Mouse (Mus musculus) neural tube, embryonic 11.5 days (tissue): ENCODE results near the gene Hpcal1. TPM values are rescaled to one million over a fixed set of nuclear protein-coding genes. Genes with fewer than 3 reads are reported as not detected.

Experiments used
- ATAC-seq: fragments of 200-750 bp; cut with Nextera tagmentation; 2 replicates; pipeline ENCODE4 v1.8.0; 2017; ENCODE audit warnings: moderate number of reproducible peaks, mild to moderate bottlenecking, moderate TSS enrichment, moderate library complexity; ENCODE audit not compliant: insufficient read depth, low FRiP score, low TSS enrichment
- DNase-seq: peaks from one replicate; pipeline ENCODE4 v3.0.0-alpha.2; 2015; ENCODE audit warnings: low spot score
- H3K27ac ChIP-seq: fragments of 300-500 bp; sonication (generic); 2 replicates; pipeline ENCODE4 v1.5.1; 2014; ENCODE audit warnings: low read depth, mild to moderate bottlenecking, low read length
- H3K27me3 ChIP-seq: fragments of 300-500 bp; sonication (generic); 2 replicates; pipeline ENCODE4 v1.6.1; 2014; ENCODE audit warnings: mild to moderate bottlenecking, low read length, mixed read lengths; ENCODE audit not compliant: control insufficient read depth, insufficient read depth
- H3K36me3 ChIP-seq: fragments of 300-500 bp; sonication (generic); 2 replicates; pipeline ENCODE4 v1.6.1; 2014; ENCODE audit warnings: mild to moderate bottlenecking, low read length, moderate library complexity, mixed read lengths; ENCODE audit not compliant: control insufficient read depth, insufficient read depth
- H3K4me1 ChIP-seq: fragments of 300-500 bp; sonication (generic); 2 replicates; pipeline ENCODE4 v1.6.1; 2014; ENCODE audit warnings: low read length, mixed read lengths; ENCODE audit not compliant: control insufficient read depth, insufficient read depth
- H3K4me2 ChIP-seq: fragments of 300-500 bp; sonication (generic); 2 replicates; pipeline ENCODE4 v1.6.1; 2014; ENCODE audit warnings: low read depth, mild to moderate bottlenecking, moderate library complexity
- H3K4me3 ChIP-seq: fragments of 300-500 bp; sonication (generic); 2 replicates; pipeline ENCODE4 v1.5.1; 2014; ENCODE audit warnings: low read depth, low read length
- H3K9ac ChIP-seq: fragments of 300-500 bp; sonication (generic); 2 replicates; pipeline ENCODE4 v1.6.1; 2014; ENCODE audit warnings: mild to moderate bottlenecking, low read length
- H3K9me3 ChIP-seq: fragments of 300-500 bp; sonication (generic); 2 replicates; pipeline ENCODE4 v1.6.1; 2016; ENCODE audit warnings: low read length; ENCODE audit not compliant: control insufficient read depth
- WGBS: fragments of 180-500 bp; shearing (Covaris S2); extraction: QIAGEN DNeasy Blood & Tissue Kit; methylation state at CpG from one replicate; pipeline ENCODE4 v1.1.7; 2014; 5-methylcytosine and 5-hydroxymethylcytosine counted together
- polyA plus RNA-seq: library from polyadenylated mRNA; unstranded; fragments of >200 nt; fragmentation: Nextera tagmentation; extraction: Ambion mirVana; gene quantifications from 2 replicates; pipeline ENCODE4 v1.2.1, GENCODE M21; 2014

The Hpcal1 gene
- polyA plus RNA-seq, 1 experiment from 2014 or later, result 42.3 TPM

DNA sequence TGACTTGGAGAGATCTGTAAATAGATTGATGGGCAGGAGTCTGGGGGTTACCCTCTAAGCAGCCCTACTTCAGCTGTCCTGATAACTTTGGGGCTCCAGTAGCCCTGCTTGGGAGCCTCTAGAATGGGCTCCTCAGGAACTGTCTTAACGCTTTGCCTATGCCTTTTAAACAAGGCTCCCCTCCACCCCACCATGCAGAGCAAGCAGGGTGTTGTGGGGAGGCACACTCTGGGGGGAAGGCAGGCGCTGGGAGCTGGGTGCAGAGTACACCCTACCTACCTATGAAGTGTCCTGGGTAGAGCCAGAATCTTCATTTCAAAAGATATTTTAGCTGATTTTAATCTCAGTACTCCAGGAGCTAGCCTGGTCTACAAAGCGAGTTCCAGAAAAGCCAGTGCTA lies 47.2 kb downstream of the Hpcal1 start:
- Histone ChIP-seq H3K9me3 (no peaks in the 10 kb centered on the region), H3K4me1 (no peaks in the 10 kb centered on the region), H3K27me3 (no peaks in the 10 kb centered on the region), H3K4me3 (no peak overlapping the region), H3K27ac (no peak overlapping the region), H3K4me2 (no peak overlapping the region), H3K9ac (no peak overlapping the region), H3K36me3 (no peaks in the 10 kb centered on the region)
- ATAC-seq (no peak), DNase-seq (no peak)
- WGBS, result 89% methylated on average over 3 of the region's 3 CpGs

DNA sequence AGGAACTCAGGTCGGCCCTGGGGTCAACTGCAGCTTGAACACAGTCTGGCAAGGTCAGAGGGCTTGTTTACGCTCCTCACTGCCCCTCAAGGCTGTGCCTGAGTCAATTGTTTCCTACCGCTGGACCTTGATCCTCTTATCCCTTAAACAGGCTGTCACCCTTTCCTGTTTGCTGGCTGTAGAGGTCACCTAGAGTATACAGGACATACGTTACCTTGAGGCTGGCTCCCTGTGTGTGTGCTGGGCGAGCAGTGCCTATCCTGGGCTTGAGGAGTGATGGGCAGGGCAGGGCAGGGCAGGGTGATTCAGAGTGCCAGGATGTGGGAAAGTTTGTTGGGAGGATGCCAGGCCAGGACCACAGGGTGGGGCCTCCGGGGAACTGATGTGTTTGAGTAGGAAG lies 47.8 kb downstream of the Hpcal1 start:
- no peak for ATAC-seq
- Histone ChIP-seq H3K4me2 (no peak overlapping the region), H3K4me3 (no peak overlapping the region), H3K27ac (no peak overlapping the region), H3K4me1 (no peaks in the 10 kb centered on the region), H3K36me3 (no peaks in the 10 kb centered on the region), H3K27me3 (no peaks in the 10 kb centered on the region), H3K9me3 (no peaks in the 10 kb centered on the region), H3K9ac (no peak overlapping the region)
- no peak for DNase-seq
- WGBS, result 38% methylated on average over 6 of the region's 6 CpGs

DNA sequence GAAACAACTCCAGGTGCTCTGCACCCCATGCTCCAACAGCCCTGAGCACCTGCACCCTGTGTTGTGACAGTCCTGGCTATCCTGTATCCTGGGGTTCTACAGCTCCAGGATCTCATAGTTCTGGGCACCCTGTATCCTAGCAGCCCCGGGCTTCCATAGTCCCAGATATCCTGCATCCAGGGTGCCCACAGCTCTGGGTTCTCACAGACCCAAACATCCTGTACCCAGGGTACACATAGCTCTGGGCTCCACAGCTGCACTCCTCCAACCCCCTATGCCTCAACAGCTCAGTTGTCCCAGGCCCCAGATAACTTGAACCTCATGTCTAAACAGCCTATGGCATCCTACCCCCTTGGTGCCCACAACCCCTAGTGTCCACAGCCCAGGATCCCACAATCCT lies 49.6 kb downstream of the Hpcal1 start:
- DNase-seq (no peak), ATAC-seq (no peak)
- no peaks in the 10 kb centered on the region for H3K4me1 ChIP-seq
- H3K27me3 ChIP-seq, result no peaks in the 10 kb centered on the region
- WGBS, result 86% methylated on average over 1 of the region's 1 CpGs
- H3K36me3 ChIP-seq, result no peaks in the 10 kb centered on the region
- no peaks in the 10 kb centered on the region for H3K9me3 ChIP-seq
- no peak overlapping the region for H3K4me3 ChIP-seq
- no peak overlapping the region for H3K27ac ChIP-seq
- H3K9ac ChIP-seq, result no peak overlapping the region
- H3K4me2 ChIP-seq, result no peak overlapping the region

DNA sequence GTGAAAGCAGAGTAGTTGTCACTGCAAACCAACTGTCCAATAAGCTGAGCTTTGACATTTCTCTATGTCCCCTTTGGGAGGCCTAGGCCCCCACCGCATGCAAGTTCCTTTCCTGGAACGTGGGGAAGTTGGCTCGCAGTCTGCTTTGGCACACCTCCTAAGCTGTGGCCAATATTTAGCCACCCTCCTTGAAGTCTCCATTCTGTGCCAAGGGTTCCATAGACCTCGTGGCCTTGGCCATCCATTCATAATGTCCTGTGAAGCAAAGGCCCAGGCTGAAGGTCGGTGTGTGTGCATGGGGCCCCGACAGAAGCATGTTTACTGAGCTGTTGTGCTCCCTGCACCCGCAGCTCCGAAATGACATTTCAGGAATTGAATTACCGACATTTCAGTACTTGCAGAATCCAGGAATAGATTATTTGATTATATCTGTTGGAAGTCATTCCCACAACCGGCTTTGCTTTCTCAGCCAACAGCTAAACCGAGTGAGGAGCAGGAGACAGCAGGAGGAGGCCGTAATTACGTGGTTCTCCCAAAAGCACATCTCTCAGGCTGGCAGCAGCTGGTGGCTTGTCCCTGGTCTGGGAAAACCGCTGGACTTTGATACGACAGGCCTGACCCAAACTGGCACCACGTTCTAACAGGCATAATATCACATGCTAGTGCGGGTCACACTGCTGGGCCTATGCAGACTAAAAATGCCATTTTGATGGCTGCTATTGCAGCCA lies 51.1 kb downstream of the Hpcal1 start:
- Histone ChIP-seq H3K4me1 (peaks cover 5% of the 10 kb centered on the region; the same call in 1 of the 2 replicates), H3K27ac (no peak overlapping the region), H3K4me2 (no peak overlapping the region)

DNA sequence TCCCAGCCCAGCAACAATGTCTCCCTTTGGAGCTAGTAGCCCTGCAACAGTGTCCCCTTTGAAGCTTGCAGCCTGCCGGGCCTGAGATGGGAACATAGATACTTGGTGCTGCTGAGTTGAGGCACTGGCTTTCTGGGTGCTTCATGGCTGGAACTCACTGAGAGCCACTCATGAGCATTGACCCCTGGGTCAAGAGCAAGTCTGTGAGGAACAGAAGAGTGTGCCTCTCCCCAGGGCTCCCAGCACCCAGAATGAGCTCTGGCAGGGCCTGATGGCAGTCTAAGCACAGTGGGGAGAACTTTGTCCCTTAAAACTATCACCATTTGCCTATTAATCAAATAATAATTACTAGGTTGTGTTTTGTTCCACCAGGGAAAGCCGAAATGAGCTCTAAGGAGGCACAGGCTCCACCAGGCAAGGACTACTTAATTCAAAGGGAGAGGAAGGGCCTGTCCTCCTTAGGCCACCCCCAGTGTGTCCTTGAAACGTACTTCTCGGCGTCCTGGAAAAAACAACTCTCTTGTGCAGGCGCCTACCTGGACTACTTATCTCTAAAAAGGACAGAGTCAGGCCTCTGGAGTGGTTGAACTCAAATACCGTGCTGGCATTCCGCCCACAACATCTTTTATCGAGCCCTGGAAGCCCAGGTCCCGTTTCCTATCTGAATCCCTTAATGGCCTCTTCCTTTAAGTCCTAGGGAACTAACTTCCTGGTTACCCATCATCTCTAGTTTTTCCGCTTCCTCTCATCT lies 52.1 kb downstream of the Hpcal1 start:
- Histone ChIP-seq H3K27ac (no peak overlapping the region), H3K36me3 (no peaks in the 10 kb centered on the region), H3K9me3 (no peaks in the 10 kb centered on the region), H3K4me3 (no peak overlapping the region), H3K9ac (no peak overlapping the region), H3K4me1 (peaks cover 12% of the 10 kb centered on the region; the same call in 1 of the 2 replicates), H3K27me3 (no peaks in the 10 kb centered on the region), H3K4me2 (no peak overlapping the region)
- DNase-seq, result no peak
- ATAC-seq, result no peak
- WGBS, result 86% methylated on average over 11 of the region's 11 CpGs

More for the DNA sequence above, 51.1 kb downstream of the Hpcal1 start:
- no peaks in the 10 kb centered on the region for H3K27me3 ChIP-seq
- no peaks in the 10 kb centered on the region for H3K9me3 ChIP-seq
- no peaks in the 10 kb centered on the region for H3K36me3 ChIP-seq
- H3K9ac ChIP-seq, result no peak overlapping the region
- DNase-seq, result no peak
- H3K4me3 ChIP-seq, result no peak overlapping the region
- no peak for ATAC-seq
- 83% methylated on average over 17 of the region's 17 CpGs for WGBS

DNA sequence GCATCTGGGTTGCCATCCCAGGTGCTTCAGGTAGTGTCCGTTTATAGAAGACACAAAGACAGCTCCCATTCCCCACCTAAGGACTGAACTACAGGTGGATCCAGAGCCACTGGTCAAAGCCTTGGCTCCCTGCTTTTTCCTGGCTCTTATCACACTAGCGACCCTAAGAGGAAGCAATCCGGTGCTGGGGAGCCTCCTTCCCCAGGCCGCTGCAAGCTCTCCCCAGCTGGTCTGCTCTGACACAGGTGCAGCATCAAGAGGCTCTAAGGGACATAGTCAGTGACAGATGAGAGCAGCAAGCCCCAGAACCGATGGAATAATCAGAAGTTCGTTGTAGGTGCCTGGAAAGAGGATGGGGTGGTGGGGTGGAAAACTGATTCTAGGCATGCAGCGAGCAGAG lies 54.8 kb downstream of the Hpcal1 start:
- ATAC-seq (no peak), DNase-seq (no peak)
- no peak overlapping the region for H3K4me3 ChIP-seq
- no peaks in the 10 kb centered on the region for H3K27me3 ChIP-seq
- no peak overlapping the region for H3K4me2 ChIP-seq
- H3K9me3 ChIP-seq, result no peaks in the 10 kb centered on the region
- H3K4me1 ChIP-seq, result peaks cover 14% of the 10 kb centered on the region; the same call in 1 of the 2 replicates
- whole genome bisulfite sequencing, result 80% methylated on average over 7 of the region's 7 CpGs
- H3K9ac ChIP-seq, result no peak overlapping the region
- no peak overlapping the region for H3K27ac ChIP-seq
- no peaks in the 10 kb centered on the region for H3K36me3 ChIP-seq

DNA sequence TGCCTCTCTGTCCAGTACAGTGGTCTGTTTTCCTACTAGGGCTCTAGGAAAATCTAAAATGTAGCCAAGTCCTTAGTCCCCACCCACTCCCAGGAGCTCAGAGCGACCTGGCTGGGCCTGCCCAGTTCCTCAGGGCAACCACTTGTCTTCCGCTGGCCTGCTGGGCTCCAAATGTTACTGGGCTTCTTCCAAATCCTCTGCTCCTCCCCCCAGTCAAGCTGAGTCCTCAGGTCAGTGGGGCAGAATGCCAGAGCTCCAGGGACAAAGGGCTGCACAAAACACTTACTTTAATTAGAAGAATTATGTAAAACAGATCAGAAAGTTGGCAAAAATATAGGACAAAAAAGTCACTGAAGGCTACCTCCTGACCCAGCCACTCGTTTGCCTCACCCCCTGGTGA lies 56.1 kb downstream of the Hpcal1 start:
- Histone ChIP-seq H3K27me3 (no peaks in the 10 kb centered on the region), H3K4me3 (no peak overlapping the region), H3K4me2 (no peak overlapping the region), H3K9me3 (no peaks in the 10 kb centered on the region), H3K4me1 (peaks cover 14% of the 10 kb centered on the region; the same call in 1 of the 2 replicates), H3K27ac (no peak overlapping the region), H3K9ac (no peak overlapping the region), H3K36me3 (no peaks in the 10 kb centered on the region)
- 7% methylated on average over 3 of the region's 3 CpGs for WGBS
- ATAC-seq, result no peak
- DNase-seq, result no peak

DNA sequence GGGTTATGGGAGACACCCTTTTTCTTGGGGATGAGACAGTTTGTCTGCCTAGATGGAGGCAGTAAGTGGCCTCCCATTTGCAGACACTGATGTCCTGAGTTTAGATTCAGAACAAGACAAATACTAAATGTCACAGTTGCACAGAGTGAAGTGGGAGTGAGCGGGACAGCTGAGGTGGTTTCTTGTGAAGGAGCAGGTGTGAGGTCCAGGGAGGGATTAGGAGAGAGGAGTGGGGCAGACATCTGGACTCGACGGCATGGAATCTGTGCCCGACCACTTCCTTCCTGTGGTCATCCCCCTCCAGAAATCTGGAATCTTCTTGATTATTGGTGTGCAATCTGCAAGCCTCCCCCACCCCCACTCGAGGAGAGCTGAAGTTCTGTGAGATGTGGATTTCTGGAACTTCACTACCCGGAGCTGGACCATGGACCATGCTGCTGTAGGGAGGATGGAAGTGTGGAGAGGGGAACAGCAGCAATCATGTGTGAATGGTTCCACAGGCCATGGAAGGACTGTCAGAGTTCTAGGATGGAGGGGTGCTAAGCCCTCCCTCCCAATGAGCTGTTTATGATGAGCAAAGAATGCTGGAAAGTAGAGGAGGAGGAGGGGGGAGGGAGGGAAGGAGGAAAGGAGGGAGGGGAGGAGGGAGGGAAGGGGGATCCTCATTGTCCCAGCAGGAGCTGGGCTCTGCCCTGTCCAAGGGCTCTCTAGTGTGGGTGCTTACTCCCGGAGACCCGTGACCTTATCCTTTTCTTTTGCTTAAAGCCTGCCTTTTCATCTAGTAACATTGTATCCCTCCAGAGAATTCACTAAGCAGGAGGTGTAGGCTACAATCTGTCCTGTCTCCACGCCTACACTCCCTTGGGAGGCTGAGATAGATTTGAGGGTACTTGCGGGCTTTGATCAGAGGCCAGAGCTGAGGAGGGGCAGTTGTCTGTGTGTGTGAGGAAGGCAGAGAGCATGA lies 56.8 kb downstream of the Hpcal1 start:
- Histone ChIP-seq H3K9ac (no peak overlapping the region), H3K4me3 (no peak overlapping the region), H3K27me3 (no peaks in the 10 kb centered on the region), H3K4me1 (peaks cover 14% of the 10 kb centered on the region; the same call in 1 of the 2 replicates), H3K9me3 (no peaks in the 10 kb centered on the region), H3K4me2 (no peak overlapping the region), H3K36me3 (no peaks in the 10 kb centered on the region), H3K27ac (no peak overlapping the region)
- ATAC-seq (0 out of 2 replicates have a peak, but pooled peaks have one; percentile 35), DNase-seq (no peak)
- WGBS, result 33% methylated on average over 10 of the region's 10 CpGs
